Mouse (Mus musculus) ES-Bruce4 (cell line): ENCODE results near the gene B4galnt1. TPM values are rescaled to one million over a fixed set of nuclear protein-coding genes. Genes with fewer than 3 reads are reported as not detected.
"Not testable (repeated sequence)": the region's sequence is repeated elsewhere in the genome, so short reads cannot be mapped to it uniquely, and the experiment has no call there.

Source experiments
- H3K27ac ChIP-seq: 2 replicates; pipeline ENCODE4 v1.5.1; 2012; ENCODE audit warnings: low read length, inconsistent platforms; ENCODE audit not compliant: insufficient read depth
- H3K27me3 ChIP-seq: 2 replicates; pipeline ENCODE4 v1.6.1; 2012; ENCODE audit warnings: mild to moderate bottlenecking, low read length, inconsistent platforms; ENCODE audit not compliant: control insufficient read depth, poor library complexity, insufficient read depth, severe bottlenecking
- H3K36me3 ChIP-seq: 2 replicates; pipeline ENCODE4 v1.6.1; 2012; ENCODE audit warnings: inconsistent platforms, mild to moderate bottlenecking, low read length, moderate library complexity; ENCODE audit not compliant: control insufficient read depth, poor library complexity, insufficient read depth, severe bottlenecking
- H3K4me1 ChIP-seq: one replicate; pipeline ENCODE4 v1.8.1; 2011; ENCODE audit warnings: low read length; ENCODE audit not compliant: control insufficient read depth, insufficient read depth
- H3K4me3 ChIP-seq: 2 replicates; pipeline ENCODE4 v1.5.1; 2011; ENCODE audit warnings: low read depth, mild to moderate bottlenecking, low read length
- H3K9ac ChIP-seq: 2 replicates; pipeline ENCODE4 v1.6.1; 2012; ENCODE audit warnings: low read depth, mild to moderate bottlenecking, inconsistent platforms; ENCODE audit not compliant: poor library complexity, severe bottlenecking
- H3K9me3 ChIP-seq: replicated peaks from 2 replicates; pipeline ENCODE4 v1.6.1; 2012; ENCODE audit warnings: mild to moderate bottlenecking, low read length, inconsistent platforms; ENCODE audit not compliant: control insufficient read depth, poor library complexity, insufficient read depth, severe bottlenecking
- CTCF ChIP-seq: IDR thresholded peaks from one replicate; pipeline ENCODE4 v1.8.1; 2011; ENCODE audit warnings: low read depth, low read length
- EP300 ChIP-seq: IDR thresholded peaks from 2 replicates; pipeline ENCODE4 v1.6.1; 2011; ENCODE audit warnings: low read depth, low read length; ENCODE audit not compliant: insufficient read depth
- POLR2A ChIP-seq: IDR thresholded peaks from one replicate; pipeline ENCODE4 v1.8.1; 2011; ENCODE audit warnings: low read length; ENCODE audit not compliant: insufficient read depth
- polyA plus RNA-seq: library from polyadenylated mRNA; stranded (reverse); fragments of >200 nt; gene quantifications from 2 replicates; pipeline ENCODE4 v1.2.4, GENCODE M21; 2011; ENCODE audit warnings: low read depth; ENCODE audit not compliant: missing spikeins, insufficient read depth, insufficient read length

B4galnt1 gene
- polyA plus RNA-seq, 1 experiment = 7.7 TPM

DNA sequence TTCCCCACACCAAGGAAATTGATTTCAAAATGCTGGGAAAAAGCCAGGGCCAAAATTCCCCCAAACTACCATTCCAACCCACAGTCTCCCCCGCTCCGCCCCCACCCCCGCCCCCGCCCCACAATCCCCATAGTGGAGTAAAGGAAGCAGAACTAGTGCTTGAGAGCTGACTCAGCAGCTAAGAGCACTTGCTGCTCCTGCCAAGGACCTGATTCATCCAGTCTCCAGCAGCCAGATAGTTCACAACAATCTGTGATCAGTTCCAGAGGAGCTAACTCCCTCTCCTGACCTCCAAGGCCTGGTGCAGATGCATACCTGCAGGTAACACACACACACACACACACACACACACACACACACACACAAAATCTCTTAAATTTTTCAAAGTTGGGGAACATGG, 35.6 kb upstream of the B4galnt1 start:
- H3K9ac ChIP-seq = peak overlapping the region; percentile 29; the same call in 1 of the 2 replicates
- H3K27me3 ChIP-seq = no peaks in the 10 kb centered on the region
- no peaks in the 10 kb centered on the region for H3K36me3 ChIP-seq
- H3K4me1 ChIP-seq = peaks cover 3% of the 10 kb centered on the region
- no peak for TF ChIP-seq CTCF
- TF ChIP-seq EP300 = peak; percentile 60
- no peak for TF ChIP-seq POLR2A
- no peaks in the 10 kb centered on the region for H3K9me3 ChIP-seq
- H3K4me3 ChIP-seq = no peak overlapping the region
- H3K27ac ChIP-seq = no peak overlapping the region

DNA sequence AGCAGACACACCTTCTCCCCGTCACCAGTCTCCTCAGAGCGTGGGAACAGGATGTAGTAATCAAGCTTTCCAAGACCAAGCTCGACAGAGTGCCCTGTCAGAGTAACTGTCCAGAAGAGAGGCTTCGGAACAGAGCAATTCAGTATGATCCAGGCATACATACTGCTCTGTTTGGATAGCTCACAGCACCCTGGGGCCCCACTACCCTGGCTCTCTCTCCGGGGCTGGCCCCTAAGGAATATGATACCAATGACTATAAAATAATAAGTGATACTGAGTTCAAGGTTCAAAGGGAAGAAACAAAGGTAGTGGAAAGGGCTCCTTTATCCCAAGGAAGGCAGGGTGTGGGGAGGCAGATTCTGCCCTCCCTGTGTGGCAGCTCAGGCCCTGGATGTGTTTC, 32.6 kb upstream of the B4galnt1 start:
- H3K27ac ChIP-seq = no peak overlapping the region
- no peak overlapping the region for H3K9ac ChIP-seq
- no peaks in the 10 kb centered on the region for H3K36me3 ChIP-seq
- H3K4me1 ChIP-seq = peaks cover 6% of the 10 kb centered on the region
- H3K4me3 ChIP-seq = no peak overlapping the region
- H3K9me3 ChIP-seq = no peaks in the 10 kb centered on the region
- TF ChIP-seq POLR2A = no peak
- no peaks in the 10 kb centered on the region for H3K27me3 ChIP-seq

- H3K36me3 ChIP-seq, H3K27ac ChIP-seq, H3K4me1 ChIP-seq, H3K4me3 ChIP-seq, H3K27me3 ChIP-seq, H3K9ac ChIP-seq, H3K9me3 ChIP-seq: not testable (repeated sequence)
- peak; percentile 23 for TF ChIP-seq CTCF
Observed at GRCm38 (mm10) chr10:127134394-127135035, 30.5 kb upstream of the B4galnt1 start.

GRCm38 (mm10) chr10:127135118-127135836, 29.7 kb upstream of the B4galnt1 start:
- H3K9ac ChIP-seq = no peak overlapping the region
- H3K27me3 ChIP-seq = no peaks in the 10 kb centered on the region
- no peaks in the 10 kb centered on the region for H3K36me3 ChIP-seq
- H3K4me1 ChIP-seq = peaks cover 6% of the 10 kb centered on the region
- H3K4me3 ChIP-seq = no peak overlapping the region
- TF ChIP-seq CTCF (no peak), EP300 (no peak), POLR2A (no peak)
- no peaks in the 10 kb centered on the region for H3K9me3 ChIP-seq
- no peak overlapping the region for H3K27ac ChIP-seq

DNA sequence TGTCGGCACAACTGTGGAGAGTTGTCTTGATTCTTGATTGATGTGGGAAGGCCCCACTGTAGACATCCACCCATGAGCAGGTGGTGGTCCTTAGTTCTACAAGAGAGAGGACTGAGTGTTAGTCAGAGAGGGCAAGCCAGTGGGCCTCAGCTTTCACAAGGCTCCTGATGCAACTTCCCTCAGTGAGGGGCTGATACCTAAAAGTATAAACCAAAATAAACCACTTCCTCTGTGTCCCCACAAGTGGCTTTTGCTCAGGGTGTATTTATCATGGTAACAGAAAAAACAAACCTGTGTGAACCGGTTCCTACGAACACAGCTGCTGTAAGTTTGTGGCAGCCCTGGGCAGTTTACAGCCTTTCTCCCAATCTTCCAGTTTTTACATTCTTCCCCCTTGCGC, 28.5 kb upstream of the B4galnt1 start:
- Histone ChIP-seq H3K4me1 (peaks cover 4% of the 10 kb centered on the region), H3K9me3 (no peaks in the 10 kb centered on the region), H3K36me3 (no peaks in the 10 kb centered on the region), H3K27me3 (no peaks in the 10 kb centered on the region), H3K27ac (no peak overlapping the region), H3K9ac (no peak overlapping the region), H3K4me3 (no peak overlapping the region)
- no peak for TF ChIP-seq POLR2A
- no peak for TF ChIP-seq CTCF
- no peak for TF ChIP-seq EP300

DNA sequence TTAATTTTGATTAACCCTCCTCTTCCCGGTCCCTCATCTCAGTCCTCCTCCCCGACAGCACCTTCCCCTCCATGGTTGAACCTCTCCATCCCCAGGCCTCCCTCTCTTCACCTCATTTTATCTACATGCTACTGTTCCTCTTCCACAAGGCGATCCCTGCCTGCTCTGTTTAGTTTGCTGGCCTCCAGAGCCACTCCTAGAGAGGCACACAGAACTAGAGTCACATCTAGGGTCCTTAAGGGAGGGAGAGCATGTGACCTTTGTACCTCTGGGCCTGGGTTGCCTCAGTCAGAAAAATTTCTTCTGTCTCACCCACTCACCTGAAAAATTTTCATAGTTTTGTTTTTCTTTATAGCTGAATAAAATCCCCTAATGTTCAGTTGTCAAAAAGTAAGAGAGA, 27.1 kb upstream of the B4galnt1 start:
- Histone ChIP-seq H3K4me1 (peaks cover 3% of the 10 kb centered on the region), H3K4me3 (no peak overlapping the region), H3K9me3 (no peaks in the 10 kb centered on the region; the same call in 1 of the 2 replicates), H3K36me3 (no peaks in the 10 kb centered on the region), H3K27ac (no peak overlapping the region), H3K9ac (no peak overlapping the region), H3K27me3 (no peaks in the 10 kb centered on the region)
- TF ChIP-seq CTCF (no peak), POLR2A (no peak), EP300 (no peak)
